Mouse (Mus musculus): ENCODE data around the gene Olfr888. TPM values are rescaled to one million over a fixed set of nuclear protein-coding genes. Genes with fewer than 3 reads are reported as not detected.

Gene Olfr888
- not detected for polyA plus RNA-seq (2014; fragmentation: Illumina TruSeq; extraction: RNeasy Lipid Tissue Mini Kit (QIAGEN cat#74804); ENCODE audit: low read depth, low replicate concordance)

DNA sequence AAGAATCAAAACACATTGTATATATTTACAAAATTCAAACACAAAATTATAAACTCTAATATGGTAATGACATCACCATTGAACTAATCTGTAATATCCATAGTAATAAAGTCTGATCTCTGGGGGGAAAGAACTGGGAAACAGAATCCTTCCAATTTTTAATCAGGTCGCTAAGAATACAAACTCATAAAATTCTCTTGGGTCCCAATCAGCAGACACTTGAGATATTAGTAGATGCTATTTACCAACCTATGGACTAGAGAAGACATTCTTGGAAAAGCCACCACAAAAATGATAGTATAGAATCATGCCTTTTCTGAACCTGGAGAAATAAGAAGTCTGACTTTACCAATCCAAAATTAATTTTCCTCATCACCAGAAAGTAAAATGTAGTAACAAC lies at the start of gene Olfr888:
Gene Olfr888 (plus strand): TSS at position 301 of the 400 bp plus-strand sequence.

DNA sequence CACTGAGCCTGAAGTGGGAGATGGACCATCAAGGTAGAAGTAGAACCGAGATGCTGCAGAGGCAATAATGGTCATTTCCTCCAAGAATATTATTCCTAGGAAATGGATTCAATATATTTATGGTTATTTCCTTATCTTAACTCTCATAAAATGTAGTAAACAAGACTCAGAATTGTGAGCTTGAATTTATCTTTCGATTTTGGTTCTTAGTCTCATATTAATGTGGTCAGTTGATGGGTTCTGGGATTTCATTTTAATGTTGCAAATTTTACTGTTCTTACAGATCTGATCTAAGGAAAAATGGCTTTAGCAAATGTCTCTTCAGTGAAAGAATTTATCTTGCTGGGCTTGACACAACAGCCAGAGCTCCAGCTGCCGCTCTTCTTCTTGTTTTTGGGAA lies 46.9 kb upstream of the Olfr888 start, which contains the start of gene Olfr885:
Gene Olfr885 (plus strand): TSS at position 301 of the 400 bp plus-strand sequence.

DNA sequence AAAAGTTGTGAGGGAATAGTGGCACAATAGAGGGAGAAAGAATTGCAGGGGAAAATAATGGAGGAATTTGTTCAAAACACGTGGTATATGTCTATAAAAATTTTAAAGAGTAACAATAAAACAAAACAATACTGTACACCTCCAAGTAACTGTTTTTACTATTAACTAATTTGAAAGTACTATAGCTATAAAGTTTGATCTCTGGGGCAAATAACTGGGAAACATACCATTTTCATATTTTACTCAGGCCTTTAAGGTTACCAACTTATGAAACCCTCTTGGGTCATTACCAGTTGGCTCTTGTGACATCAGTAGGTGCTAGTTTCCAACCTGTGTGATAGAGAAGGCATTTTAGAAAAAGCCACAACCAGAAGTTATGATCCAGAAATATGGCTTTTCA lies 24.2 kb upstream of the Olfr888 start, which contains the start of gene Olfr887:
Gene Olfr887 (plus strand): TSS at position 301 of the 400 bp plus-strand sequence.

DNA sequence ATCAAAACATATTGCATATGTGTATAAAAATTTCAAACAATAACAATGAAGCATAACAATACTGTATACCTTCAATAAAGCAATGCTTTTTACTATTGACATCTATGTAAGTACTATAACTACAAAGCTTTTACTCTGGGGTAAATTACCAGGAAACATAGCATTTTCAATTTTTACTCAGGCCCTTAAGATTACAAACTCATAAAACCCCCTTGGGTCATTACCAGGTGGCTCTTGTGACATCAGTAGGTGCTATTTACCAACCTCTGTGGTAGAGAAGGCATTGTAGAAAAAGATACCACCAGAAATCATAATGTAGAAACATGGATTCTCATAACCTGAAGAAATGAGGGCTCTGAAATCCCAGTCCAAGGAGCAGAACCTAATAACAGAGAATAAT lies 7.0 kb downstream of the Olfr888 start, which contains the start of gene Olfr889:
Gene Olfr889 (plus strand): TSS at position 301 of the 400 bp plus-strand sequence.

DNA sequence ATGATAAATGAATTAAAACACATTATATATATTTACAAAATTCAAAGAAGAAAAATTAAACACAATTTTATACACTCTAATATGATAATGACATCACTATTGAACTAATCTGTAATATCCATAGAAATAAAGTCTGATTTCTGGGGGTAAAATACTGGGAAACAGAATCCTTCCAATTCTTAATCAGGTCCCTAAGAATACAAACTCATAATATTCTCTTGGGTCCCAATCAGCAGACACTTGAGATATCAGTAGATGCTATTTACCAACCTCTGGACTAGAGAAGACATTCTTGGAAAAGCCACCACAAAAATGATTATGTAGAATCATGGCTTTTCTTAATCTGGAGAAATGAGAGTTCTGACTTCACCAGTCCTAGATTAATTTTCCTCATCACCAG lies 34.3 kb downstream of the Olfr888 start, which contains the start of gene Olfr890:
Gene Olfr890 (plus strand): TSS at position 301 of the 400 bp plus-strand sequence.

Other genes starting within 250 kb of the Olfr888 start
- gene Olfr145, start 211.4 kb upstream of the Olfr888 start, polyA plus RNA-seq (2014; fragmentation: Illumina TruSeq; extraction: RNeasy Lipid Tissue Mini Kit (QIAGEN cat#74804); ENCODE audit: low read depth, low replicate concordance), result not detected
- gene Olfr878, start 190.3 kb upstream of the Olfr888 start, polyA plus RNA-seq (2014; fragmentation: Illumina TruSeq; extraction: RNeasy Lipid Tissue Mini Kit (QIAGEN cat#74804); ENCODE audit: low read depth, low replicate concordance), result not detected
- gene Olfr881, start 116.3 kb upstream of the Olfr888 start, polyA plus RNA-seq (2014; fragmentation: Illumina TruSeq; extraction: RNeasy Lipid Tissue Mini Kit (QIAGEN cat#74804); ENCODE audit: low read depth, low replicate concordance), result not detected
- not detected for gene Olfr883, start 82.3 kb upstream of the Olfr888 start, polyA plus RNA-seq (2014; fragmentation: Illumina TruSeq; extraction: RNeasy Lipid Tissue Mini Kit (QIAGEN cat#74804); ENCODE audit: low read depth, low replicate concordance)
- not detected for gene Olfr884, start 61.6 kb upstream of the Olfr888 start, polyA plus RNA-seq (2014; fragmentation: Illumina TruSeq; extraction: RNeasy Lipid Tissue Mini Kit (QIAGEN cat#74804); ENCODE audit: low read depth, low replicate concordance)
- not detected for gene Olfr885, start 46.8 kb upstream of the Olfr888 start, polyA plus RNA-seq (2014; fragmentation: Illumina TruSeq; extraction: RNeasy Lipid Tissue Mini Kit (QIAGEN cat#74804); ENCODE audit: low read depth, low replicate concordance)
- not detected for gene Olfr887, start 24.1 kb upstream of the Olfr888 start, polyA plus RNA-seq (2014; fragmentation: Illumina TruSeq; extraction: RNeasy Lipid Tissue Mini Kit (QIAGEN cat#74804); ENCODE audit: low read depth, low replicate concordance)
- gene Olfr889, start 7.1 kb downstream of the Olfr888 start, polyA plus RNA-seq (2014; fragmentation: Illumina TruSeq; extraction: RNeasy Lipid Tissue Mini Kit (QIAGEN cat#74804); ENCODE audit: low read depth, low replicate concordance), result not detected
- gene Olfr890, start 34.4 kb downstream of the Olfr888 start, polyA plus RNA-seq (2014; fragmentation: Illumina TruSeq; extraction: RNeasy Lipid Tissue Mini Kit (QIAGEN cat#74804); ENCODE audit: low read depth, low replicate concordance), result not detected
- gene Olfr891, start 72.7 kb downstream of the Olfr888 start, polyA plus RNA-seq (2014; fragmentation: Illumina TruSeq; extraction: RNeasy Lipid Tissue Mini Kit (QIAGEN cat#74804); ENCODE audit: low read depth, low replicate concordance), result not detected
- gene Olfr893, start 100.2 kb downstream of the Olfr888 start, polyA plus RNA-seq (2014; fragmentation: Illumina TruSeq; extraction: RNeasy Lipid Tissue Mini Kit (QIAGEN cat#74804); ENCODE audit: low read depth, low replicate concordance), result not detected
- gene Olfr894, start 109.9 kb downstream of the Olfr888 start, polyA plus RNA-seq (2014; fragmentation: Illumina TruSeq; extraction: RNeasy Lipid Tissue Mini Kit (QIAGEN cat#74804); ENCODE audit: low read depth, low replicate concordance), result not detected
- gene Olfr143, start 144.6 kb downstream of the Olfr888 start, polyA plus RNA-seq (2014; fragmentation: Illumina TruSeq; extraction: RNeasy Lipid Tissue Mini Kit (QIAGEN cat#74804); ENCODE audit: low read depth, low replicate concordance), result not detected
- not detected for gene Olfr895, start 159.7 kb downstream of the Olfr888 start, polyA plus RNA-seq (2014; fragmentation: Illumina TruSeq; extraction: RNeasy Lipid Tissue Mini Kit (QIAGEN cat#74804); ENCODE audit: low read depth, low replicate concordance)
- gene Olfr896-ps1, start 183.0 kb downstream of the Olfr888 start, polyA plus RNA-seq (2014; fragmentation: Illumina TruSeq; extraction: RNeasy Lipid Tissue Mini Kit (QIAGEN cat#74804); ENCODE audit: low read depth, low replicate concordance), result not detected
- gene Olfr25, start 220.9 kb downstream of the Olfr888 start, polyA plus RNA-seq (2014; fragmentation: Illumina TruSeq; extraction: RNeasy Lipid Tissue Mini Kit (QIAGEN cat#74804); ENCODE audit: low read depth, low replicate concordance), result not detected
- gene Olfr898, start 240.3 kb downstream of the Olfr888 start, polyA plus RNA-seq (2014; fragmentation: Illumina TruSeq; extraction: RNeasy Lipid Tissue Mini Kit (QIAGEN cat#74804); ENCODE audit: low read depth, low replicate concordance), result not detected